Mouse (Mus musculus): Measurements from ENCODE around the gene Esr2. TPM values are rescaled to one million over a fixed set of nuclear protein-coding genes. Genes with fewer than 3 reads are reported as not detected.

The Esr2 gene
- polyA plus RNA-seq, 1 experiment from 2014 or later, result 0.26 TPM

- Histone ChIP-seq H3K4me1 (ENCODE audit: control insufficient read depth, insufficient read depth, low read length) (no peaks in the 10 kb centered on the region), H3K4me3 (replicated peaks; ENCODE audit: low read depth, low read length) (no peak overlapping the region), H3K27ac (replicated peaks; ENCODE audit: low read depth, low read length) (no peak overlapping the region), H3K4me2 (ENCODE audit: low read length) (no peak overlapping the region), H3K9ac (replicated peaks; ENCODE audit: low read length) (no peak overlapping the region), H3K27me3 (ENCODE audit: control insufficient read depth, insufficient read depth, low read length) (no peaks in the 10 kb centered on the region), H3K36me3 (ENCODE audit: control insufficient read depth, insufficient read depth, low read length) (peaks cover 92% of the 10 kb centered on the region), H3K9me3 (ENCODE audit: control insufficient read depth, low read length) (no peaks in the 10 kb centered on the region; the same call in 1 of the 2 replicates)
- 95% methylated on average over 20 of the region's 20 CpGs for WGBS
- DNase-seq (no peak), ATAC-seq (ENCODE audit: low FRiP score, low TSS enrichment) (no peak)
Measured at GRCm38 (mm10) chr12:76104596-76105351, 72.3 kb downstream of the Esr2 start.

- Histone ChIP-seq H3K36me3 (ENCODE audit: control insufficient read depth, insufficient read depth, low read length) (peaks cover 96% of the 10 kb centered on the region), H3K27me3 (ENCODE audit: control insufficient read depth, insufficient read depth, low read length) (no peaks in the 10 kb centered on the region), H3K9me3 (ENCODE audit: control insufficient read depth, low read length) (no peaks in the 10 kb centered on the region; the same call in 1 of the 2 replicates), H3K9ac (replicated peaks; ENCODE audit: low read length) (no peak overlapping the region), H3K4me3 (replicated peaks; ENCODE audit: low read depth, low read length) (no peak overlapping the region), H3K27ac (replicated peaks; ENCODE audit: low read depth, low read length) (no peak overlapping the region), H3K4me1 (ENCODE audit: control insufficient read depth, insufficient read depth, low read length) (no peaks in the 10 kb centered on the region), H3K4me2 (ENCODE audit: low read length) (no peak overlapping the region)
- DNase-seq (no peak), ATAC-seq (ENCODE audit: low FRiP score, low TSS enrichment) (no peak)
- WGBS, result 97% methylated on average over 12 of the region's 12 CpGs
Measured at GRCm38 (mm10) chr12:76102621-76103020, 74.4 kb downstream of the Esr2 start.

DNA sequence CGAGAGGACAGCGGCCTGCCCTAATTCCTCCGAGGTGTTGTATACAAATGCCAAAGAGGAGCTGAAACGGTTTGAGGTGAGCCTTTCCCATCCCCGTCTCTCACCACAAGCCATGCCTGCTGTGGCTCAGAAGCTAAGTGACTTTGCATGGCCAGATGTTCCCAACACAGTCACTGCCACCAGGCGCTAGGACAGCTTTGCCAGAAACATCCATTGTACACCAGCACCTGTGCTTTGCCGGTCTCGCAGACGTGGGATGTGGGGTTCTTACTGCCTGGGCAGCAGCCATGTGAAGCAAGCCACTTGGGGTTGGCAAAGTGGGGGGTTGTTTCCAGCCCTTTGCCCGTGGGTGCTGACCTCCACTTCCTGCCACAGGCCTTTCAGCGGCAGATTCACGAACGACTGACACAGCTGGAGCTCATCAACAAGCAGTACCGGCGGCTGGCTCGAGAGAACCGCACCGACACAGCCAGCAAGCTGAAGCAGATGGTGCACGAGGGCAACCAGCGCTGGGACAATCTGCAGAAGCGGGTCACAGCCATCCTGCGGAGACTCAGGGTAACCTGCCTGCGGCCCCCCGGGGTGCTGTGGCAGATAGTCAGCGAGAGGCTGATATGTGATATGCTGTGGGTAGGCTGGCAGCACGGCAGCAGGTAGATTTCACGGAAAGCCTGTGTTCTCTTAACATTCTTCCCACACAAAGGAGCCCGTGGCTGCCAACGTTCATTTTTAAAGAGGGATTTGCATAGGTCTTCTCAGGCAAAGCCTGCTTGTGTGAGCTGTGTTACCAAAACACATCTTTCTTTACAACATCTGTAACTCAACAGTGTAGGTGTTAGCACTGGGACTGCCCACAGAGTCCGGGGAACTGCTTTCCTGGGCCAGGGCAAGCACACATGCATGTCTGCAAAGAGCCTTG lies 81.7 kb downstream of the Esr2 start:
- H3K4me3 ChIP-seq (replicated peaks; ENCODE audit: low read depth, low read length), result no peak overlapping the region
- H3K27ac ChIP-seq (replicated peaks; ENCODE audit: low read depth, low read length), result no peak overlapping the region
- H3K4me1 ChIP-seq (ENCODE audit: control insufficient read depth, insufficient read depth, low read length), result no peaks in the 10 kb centered on the region
- no peak overlapping the region for H3K9ac ChIP-seq (replicated peaks; ENCODE audit: low read length)
- 81% methylated on average over 30 of the region's 30 CpGs for WGBS
- H3K4me2 ChIP-seq (ENCODE audit: low read length), result no peak overlapping the region
- no peaks in the 10 kb centered on the region; the same call in 1 of the 2 replicates for H3K9me3 ChIP-seq (ENCODE audit: control insufficient read depth, low read length)
- no peaks in the 10 kb centered on the region for H3K27me3 ChIP-seq (ENCODE audit: control insufficient read depth, insufficient read depth, low read length)
- peaks cover 83% of the 10 kb centered on the region for H3K36me3 ChIP-seq (ENCODE audit: control insufficient read depth, insufficient read depth, low read length)
- DNase-seq (no peak), ATAC-seq (ENCODE audit: low FRiP score, low TSS enrichment) (no peak)

- WGBS, result 91% methylated on average over 15 of the region's 15 CpGs
- no peak overlapping the region for H3K4me2 ChIP-seq (ENCODE audit: low read length)
- DNase-seq (no peak), ATAC-seq (ENCODE audit: low FRiP score, low TSS enrichment) (no peak)
- peaks cover 76% of the 10 kb centered on the region for H3K36me3 ChIP-seq (ENCODE audit: control insufficient read depth, insufficient read depth, low read length)
- H3K27me3 ChIP-seq (ENCODE audit: control insufficient read depth, insufficient read depth, low read length), result no peaks in the 10 kb centered on the region
- no peak overlapping the region for H3K4me3 ChIP-seq (replicated peaks; ENCODE audit: low read depth, low read length)
- no peak overlapping the region for H3K9ac ChIP-seq (replicated peaks; ENCODE audit: low read length)
- no peaks in the 10 kb centered on the region for H3K4me1 ChIP-seq (ENCODE audit: control insufficient read depth, insufficient read depth, low read length)
- H3K27ac ChIP-seq (replicated peaks; ENCODE audit: low read depth, low read length), result no peak overlapping the region
- H3K9me3 ChIP-seq (ENCODE audit: control insufficient read depth, low read length), result no peaks in the 10 kb centered on the region
Measured at GRCm38 (mm10) chr12:76093613-76094588, 83.2 kb downstream of the Esr2 start.

GRCm38 (mm10) chr12:76092789-76093466 lies 84.1 kb downstream of the Esr2 start:
- Histone ChIP-seq H3K9ac (replicated peaks; ENCODE audit: low read length) (no peak overlapping the region), H3K4me1 (ENCODE audit: control insufficient read depth, insufficient read depth, low read length) (no peaks in the 10 kb centered on the region), H3K9me3 (ENCODE audit: control insufficient read depth, low read length) (no peaks in the 10 kb centered on the region), H3K27ac (replicated peaks; ENCODE audit: low read depth, low read length) (no peak overlapping the region), H3K27me3 (ENCODE audit: control insufficient read depth, insufficient read depth, low read length) (no peaks in the 10 kb centered on the region), H3K4me3 (replicated peaks; ENCODE audit: low read depth, low read length) (no peak overlapping the region), H3K4me2 (ENCODE audit: low read length) (no peak overlapping the region), H3K36me3 (ENCODE audit: control insufficient read depth, insufficient read depth, low read length) (peaks cover 70% of the 10 kb centered on the region)
- DNase-seq (no peak), ATAC-seq (ENCODE audit: low FRiP score, low TSS enrichment) (no peak)
- WGBS, result 92% methylated on average over 11 of the region's 11 CpGs

DNA sequence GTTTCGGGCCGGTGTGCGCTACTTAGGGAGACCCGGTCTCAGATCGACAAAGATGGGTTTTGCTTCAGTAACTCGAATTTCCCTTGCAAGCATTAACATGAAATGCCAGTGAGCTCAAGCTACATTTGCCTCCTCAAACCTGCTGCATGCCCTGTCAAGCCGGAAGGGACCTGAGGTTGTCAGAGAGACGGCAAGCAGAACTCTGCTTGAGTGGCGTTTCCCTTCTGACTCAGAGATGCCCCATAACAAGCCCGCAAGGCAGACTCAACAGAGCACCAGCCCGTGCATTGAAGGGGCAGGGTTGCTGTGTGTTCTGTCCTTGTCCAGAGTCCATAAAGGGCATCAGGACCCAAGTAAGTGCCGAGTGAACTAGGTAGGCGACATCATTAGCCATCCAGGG lies 90.0 kb downstream of the Esr2 start:
- WGBS, result 83% methylated on average over 13 of the region's 13 CpGs
- no peak for DNase-seq
- Histone ChIP-seq H3K9ac (replicated peaks; ENCODE audit: low read length) (no peak overlapping the region), H3K4me1 (ENCODE audit: control insufficient read depth, insufficient read depth, low read length) (peaks cover 7% of the 10 kb centered on the region; the same call in 1 of the 2 replicates), H3K9me3 (ENCODE audit: control insufficient read depth, low read length) (no peaks in the 10 kb centered on the region), H3K27ac (replicated peaks; ENCODE audit: low read depth, low read length) (no peak overlapping the region), H3K4me3 (replicated peaks; ENCODE audit: low read depth, low read length) (no peak overlapping the region), H3K36me3 (ENCODE audit: control insufficient read depth, insufficient read depth, low read length) (peaks cover 28% of the 10 kb centered on the region), H3K4me2 (ENCODE audit: low read length) (no peak overlapping the region), H3K27me3 (ENCODE audit: control insufficient read depth, insufficient read depth, low read length) (no peaks in the 10 kb centered on the region)
- no peak for ATAC-seq (ENCODE audit: low FRiP score, low TSS enrichment)

DNA sequence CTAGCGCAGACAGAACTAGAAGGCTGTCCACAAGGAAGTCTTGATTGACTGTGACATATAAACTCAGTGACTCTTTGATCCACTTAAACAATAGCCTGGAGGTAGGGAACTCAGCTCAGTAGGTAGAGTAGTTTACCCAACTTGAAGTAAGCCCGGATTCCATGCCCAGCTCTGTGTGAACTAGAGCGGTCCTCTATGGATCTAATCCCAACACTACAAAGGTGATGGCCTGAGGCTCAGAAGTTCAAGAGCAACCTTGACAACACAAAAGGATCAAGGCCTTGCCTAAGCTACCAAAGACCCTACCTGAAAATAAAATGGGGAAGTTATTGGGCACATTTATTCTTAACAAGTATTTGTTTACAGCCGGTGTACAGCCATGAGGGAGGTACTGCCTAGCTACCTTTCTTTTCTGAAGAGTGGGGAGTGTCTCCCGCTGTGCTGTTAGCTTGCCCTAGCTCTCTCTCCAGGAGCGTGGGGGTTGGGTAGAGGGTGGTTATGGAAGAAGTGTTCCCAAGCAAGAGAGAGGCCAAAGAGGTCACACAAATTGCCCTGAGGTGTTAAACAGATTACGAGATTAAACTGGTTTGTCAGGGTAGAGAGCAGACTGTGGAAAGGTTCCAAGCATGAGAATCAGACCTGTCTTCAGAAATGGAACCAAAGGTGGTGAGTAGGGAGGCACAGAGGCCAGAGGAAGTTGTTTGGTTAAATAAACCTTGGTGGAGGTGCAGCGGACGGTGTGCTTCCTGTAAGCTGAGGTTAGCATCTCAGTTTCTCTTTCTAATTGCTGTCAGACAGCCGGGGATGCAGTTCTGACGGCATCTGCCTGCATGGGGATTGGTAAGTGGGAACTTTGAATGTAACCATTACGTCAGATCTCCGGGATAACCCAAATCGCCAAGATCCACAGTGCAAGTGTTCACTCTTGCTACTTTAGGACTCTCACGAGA lies 90.8 kb downstream of the Esr2 start:
- no peak overlapping the region for H3K4me2 ChIP-seq (ENCODE audit: low read length)
- H3K4me3 ChIP-seq (replicated peaks; ENCODE audit: low read depth, low read length), result no peak overlapping the region
- no peak for ATAC-seq (ENCODE audit: low FRiP score, low TSS enrichment)
- peaks cover 7% of the 10 kb centered on the region; the same call in 1 of the 2 replicates for H3K4me1 ChIP-seq (ENCODE audit: control insufficient read depth, insufficient read depth, low read length)
- no peaks in the 10 kb centered on the region for H3K9me3 ChIP-seq (ENCODE audit: control insufficient read depth, low read length)
- no peak overlapping the region for H3K9ac ChIP-seq (replicated peaks; ENCODE audit: low read length)
- H3K36me3 ChIP-seq (ENCODE audit: control insufficient read depth, insufficient read depth, low read length), result peaks cover 24% of the 10 kb centered on the region
- 75% methylated on average over 15 of the region's 15 CpGs for whole genome bisulfite sequencing
- DNase-seq, result no peak
- no peaks in the 10 kb centered on the region for H3K27me3 ChIP-seq (ENCODE audit: control insufficient read depth, insufficient read depth, low read length)
- no peak overlapping the region for H3K27ac ChIP-seq (replicated peaks; ENCODE audit: low read depth, low read length)

All from midbrain, embryonic 14.5 days (tissue).